Mouse (Mus musculus): ENCODE measurements around the gene Rnls.

Gene Rnls

DNA sequence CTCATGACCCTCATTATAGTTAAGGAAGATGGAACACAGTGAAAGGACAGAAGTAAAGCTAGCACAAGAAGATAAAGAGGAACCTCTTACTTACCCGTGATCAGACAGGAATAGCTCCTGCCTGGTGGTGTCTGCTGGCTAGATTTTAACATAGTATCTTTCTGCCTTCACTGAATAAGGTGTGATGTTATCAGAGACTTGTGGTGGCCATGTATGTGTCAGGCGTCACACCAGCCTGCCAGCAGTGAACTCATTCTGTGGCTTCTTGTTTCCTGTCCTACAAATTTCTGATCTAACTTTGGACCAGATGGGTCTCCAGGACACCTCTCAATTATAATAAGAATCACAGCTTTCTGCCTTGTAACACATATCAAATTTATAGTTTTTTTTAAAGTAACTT lies 129.7 kb downstream of the Rnls start:
- no peak for DNase-seq (ENCODE audit: low spot score in 2 of 2)

DNA sequence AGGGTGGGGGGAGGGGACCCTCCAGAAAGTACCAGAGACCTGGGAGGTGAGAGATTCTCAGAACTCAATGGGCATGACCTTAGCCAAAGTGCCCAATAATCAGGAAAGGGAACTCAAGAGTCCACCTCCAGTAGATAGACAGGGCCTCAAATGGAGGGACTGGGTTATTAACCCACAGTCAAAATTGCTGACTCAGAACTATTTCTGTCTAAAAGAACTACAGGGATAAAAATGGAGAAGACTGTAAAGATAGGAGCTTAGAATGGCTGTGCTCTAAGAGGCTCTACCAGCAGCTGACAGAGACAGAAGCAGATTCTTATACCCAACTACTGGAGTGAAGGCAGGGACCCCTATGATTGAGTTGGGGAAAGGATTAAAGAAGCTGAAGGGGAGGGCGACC lies 132.9 kb downstream of the Rnls start:
- no peak for DNase-seq (ENCODE audit: low spot score in 2 of 2)

DNA sequence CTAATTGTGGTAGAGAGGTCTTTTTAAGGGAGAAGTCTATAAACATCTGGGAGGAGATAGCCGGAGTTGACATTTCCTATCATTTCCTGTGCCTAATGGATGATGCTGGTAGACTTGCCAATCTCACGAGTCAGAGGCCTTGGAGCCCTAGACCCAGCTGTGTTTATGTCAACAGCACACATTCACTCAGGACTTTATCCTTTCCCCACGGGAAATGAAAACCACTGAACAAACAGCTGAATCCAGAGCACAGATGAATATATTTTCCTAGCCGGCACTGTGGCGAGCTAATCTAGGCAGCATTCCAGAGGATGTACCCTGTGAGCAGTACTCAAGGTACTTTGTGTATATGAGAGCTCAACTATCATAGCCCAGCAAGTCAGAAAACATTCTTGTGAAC lies 138.2 kb downstream of the Rnls start:
- no peak for DNase-seq (ENCODE audit: low spot score in 2 of 2)

DNA sequence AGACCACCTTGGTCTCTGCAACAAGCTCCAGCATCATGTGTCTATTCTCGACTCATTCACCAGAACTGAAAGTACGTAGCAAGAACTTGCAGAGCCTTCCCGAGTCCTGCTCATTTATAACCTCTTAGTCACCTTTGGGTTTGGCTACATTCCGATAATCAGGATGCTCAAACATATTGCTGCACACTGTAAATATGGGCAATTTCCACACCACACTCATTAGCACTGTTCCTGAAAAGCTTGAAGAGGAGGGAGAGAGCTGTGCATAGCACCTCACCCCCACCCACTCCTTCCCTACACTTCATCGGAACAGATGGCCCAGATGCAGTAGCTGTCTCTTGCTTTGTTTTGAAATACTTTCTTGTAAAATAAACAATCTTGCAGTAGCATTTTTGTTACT lies 139.9 kb downstream of the Rnls start:
- DNase-seq (ENCODE audit: low spot score in 2 of 2): no peak

DNA sequence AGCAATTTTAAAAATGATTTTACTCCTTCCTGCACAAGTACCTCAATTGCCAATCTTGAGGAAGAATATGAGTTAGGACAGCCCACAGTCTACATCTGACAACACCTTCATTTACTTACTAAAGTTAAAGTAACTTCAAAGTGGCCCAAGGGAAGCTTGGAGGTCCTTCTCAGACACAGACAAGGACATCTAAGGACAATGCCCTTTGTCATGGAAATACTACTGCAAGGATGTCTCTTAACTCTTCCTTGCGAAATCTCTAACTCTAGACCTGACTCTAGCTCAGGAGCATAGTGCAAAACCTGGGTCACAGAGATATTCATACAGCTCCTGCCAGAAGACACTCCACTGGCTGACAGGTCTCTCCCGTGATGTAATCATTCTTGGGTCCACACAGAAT lies 147.9 kb downstream of the Rnls start:
- no peak for DNase-seq (ENCODE audit: low spot score in 2 of 2)

DNA sequence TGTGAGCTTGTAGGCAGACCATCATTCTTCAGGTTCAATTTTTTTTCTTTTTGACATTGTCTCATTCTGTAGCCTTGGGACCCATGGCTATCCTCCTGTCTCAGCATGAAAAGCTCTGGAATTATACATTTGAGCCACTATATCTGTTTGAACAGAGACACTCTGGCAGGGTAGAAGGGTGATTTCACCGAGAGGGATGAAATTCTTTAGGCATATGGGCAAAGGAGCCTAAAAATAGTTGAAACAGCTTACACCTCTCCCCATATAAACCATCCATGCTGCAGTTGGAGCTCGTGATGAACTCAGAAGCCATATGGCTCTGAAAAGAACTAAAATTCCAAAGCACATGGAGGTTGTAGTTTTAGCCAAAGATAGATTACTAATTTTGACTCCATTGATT lies 151.7 kb downstream of the Rnls start:
- no peak for DNase-seq (ENCODE audit: low spot score in 2 of 2)

DNA sequence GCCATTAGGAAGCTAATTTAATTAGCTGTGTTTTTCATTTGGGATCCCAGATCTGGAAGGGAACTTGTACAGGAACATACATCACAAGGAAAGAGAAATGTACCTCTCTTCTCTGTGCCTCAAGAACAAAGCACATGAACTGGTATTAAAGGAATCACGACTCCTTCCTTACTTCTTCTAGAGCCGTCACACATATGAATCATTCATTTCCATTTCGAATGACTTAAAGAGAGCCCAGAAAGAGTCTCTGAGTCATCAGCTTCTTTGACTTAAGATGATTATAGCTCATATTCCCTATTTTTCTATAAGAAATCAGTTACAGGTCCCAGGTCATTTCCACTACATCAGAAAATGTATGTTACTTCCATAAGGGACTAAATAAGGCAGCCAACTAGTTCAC lies 159.2 kb downstream of the Rnls start:
- no peak for DNase-seq (ENCODE audit: low spot score in 2 of 2)

DNA sequence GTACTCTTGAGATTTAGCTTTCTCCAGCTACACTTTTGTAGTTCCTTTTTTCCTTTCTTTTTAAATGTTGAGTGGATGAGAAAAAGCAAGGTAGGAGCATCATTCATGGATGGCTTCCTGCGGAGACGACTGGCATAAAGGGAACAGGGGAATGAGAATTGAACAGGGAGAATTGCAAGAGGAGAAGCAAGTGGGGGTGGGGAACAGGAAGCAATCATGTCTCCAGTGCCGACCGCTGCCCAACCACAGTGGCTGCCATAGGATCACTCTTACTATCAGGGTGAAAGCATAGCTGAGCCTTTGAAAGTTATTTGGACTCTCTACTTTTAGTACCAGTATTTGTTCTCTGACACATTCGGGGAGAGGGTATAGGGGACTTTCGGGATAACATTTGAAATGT lies 160.8 kb downstream of the Rnls start:
- DNase-seq (ENCODE audit: low spot score in 2 of 2): no peak

DNA sequence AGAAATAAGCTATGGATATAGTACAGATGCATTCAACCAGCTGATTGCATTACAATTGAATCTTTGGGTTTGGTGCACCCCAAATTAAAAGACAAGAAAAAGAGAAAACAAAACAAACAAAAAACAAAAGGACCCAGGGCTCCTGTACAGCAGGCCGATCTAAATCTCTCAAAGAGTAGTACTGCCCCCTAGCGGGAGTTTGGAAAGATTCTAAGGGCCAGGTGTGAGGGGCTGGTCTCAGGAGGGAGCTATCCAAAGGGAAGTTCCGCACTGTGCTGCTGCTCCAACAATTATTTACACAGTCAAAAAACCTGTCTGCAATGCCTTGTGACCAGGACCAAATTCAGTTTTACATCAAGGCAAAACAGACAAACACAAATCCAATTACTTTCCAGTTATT lies 165.1 kb downstream of the Rnls start:
- peak; percentile 16 to 41 for DNase-seq (ENCODE audit: low spot score in 2 of 2)

DNA sequence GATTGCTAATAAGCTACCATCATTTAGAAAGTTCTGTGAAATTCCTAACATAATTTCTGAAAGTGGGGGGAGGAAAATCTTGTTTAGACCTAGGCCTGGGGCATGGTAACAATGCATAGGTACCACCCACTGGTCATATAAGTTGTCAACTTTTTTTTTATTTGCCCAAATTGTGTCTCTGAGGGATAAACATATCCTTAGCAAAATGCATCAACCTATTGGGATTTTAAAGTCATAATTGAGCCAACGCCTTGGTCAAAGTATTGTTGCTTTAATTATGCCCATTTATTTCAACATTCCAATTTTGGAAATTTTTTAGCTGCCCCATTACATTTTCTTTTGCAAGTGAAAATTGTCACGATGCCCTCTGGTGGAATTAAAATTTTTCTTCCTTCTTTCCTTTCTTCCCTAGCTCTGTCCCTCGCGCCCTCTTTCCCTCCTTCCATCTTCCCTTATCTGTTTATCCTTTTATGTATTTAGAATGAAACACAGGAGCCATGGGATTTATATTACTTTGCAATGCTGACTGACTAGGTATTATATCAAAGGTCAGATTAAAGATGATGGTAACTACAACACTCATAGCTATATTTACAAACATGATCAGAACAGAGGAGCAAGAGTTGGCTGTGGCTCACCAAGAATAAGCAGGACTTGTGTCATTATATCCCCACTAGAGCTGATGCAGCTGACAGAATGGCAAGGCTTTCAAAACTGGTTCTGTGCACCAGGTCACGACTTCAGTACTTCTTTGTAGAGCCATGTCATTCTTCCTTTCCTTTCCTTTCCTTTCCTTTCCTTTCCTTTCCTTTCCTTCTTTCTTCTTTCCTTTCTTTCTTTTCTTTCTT lies 166.0 kb downstream of the Rnls start:
- no peak for DNase-seq (ENCODE audit: low spot score in 2 of 2)

DNA sequence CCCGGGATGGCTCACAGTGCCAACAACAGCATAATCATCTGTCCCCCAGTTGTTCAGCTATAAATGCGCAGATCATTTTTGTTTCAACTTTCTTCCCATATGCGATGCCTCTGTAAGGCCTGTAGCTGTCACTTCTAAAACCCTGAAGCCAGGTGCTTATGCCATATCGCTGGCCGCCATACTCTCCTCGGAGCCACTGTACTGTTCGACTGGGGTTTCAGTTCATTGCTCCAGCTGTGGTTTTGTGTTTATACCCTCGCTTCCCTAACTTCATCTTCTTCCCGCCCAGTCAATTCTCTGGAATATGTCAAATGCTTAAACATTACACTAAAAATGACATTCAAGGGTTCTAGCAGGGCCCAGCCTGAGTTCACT lies 167.1 kb downstream of the Rnls start:
- no peak for DNase-seq (ENCODE audit: low spot score in 2 of 2)

DNA sequence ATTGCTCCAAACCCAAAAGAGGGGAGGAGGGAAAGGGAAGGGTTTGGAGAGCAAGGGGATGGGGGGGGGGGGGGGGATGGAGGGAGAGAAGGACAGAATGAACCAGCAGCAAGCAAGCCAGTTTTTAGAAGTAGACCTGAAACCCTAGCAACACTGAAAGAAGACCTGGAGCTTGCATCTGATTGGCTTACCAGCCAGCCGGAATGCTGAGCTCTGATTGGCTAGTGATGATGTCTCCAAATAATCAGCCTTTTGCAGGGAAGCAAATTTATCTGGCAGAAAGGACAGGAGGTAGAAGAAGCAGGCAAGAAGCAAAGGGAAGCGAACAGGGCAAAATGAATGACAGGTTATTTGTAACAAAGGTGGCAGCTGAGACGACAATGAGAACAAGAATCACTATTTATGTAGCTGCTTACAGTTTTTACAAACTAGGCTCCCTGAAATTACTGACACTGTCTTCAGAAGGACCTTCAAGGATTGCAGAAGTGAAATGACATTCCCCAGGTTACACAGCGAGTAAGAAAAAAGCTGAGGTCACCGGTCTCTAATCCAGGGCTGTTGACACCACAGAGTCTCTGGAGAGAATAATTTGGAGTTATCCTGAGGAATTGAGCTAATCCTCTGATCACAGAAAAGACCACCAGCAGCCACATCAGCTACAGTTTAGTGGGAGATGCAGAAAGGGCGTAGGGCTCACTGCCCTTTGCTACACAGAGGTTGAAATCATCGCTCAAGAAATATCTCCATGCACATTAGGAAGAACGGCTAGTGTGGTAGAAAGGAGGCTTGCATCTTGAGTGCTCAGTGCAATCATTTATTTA lies 167.7 kb downstream of the Rnls start:
- DNase-seq (ENCODE audit: low spot score in 2 of 2): peak in 1 of 2 experiments; percentile 10

DNA sequence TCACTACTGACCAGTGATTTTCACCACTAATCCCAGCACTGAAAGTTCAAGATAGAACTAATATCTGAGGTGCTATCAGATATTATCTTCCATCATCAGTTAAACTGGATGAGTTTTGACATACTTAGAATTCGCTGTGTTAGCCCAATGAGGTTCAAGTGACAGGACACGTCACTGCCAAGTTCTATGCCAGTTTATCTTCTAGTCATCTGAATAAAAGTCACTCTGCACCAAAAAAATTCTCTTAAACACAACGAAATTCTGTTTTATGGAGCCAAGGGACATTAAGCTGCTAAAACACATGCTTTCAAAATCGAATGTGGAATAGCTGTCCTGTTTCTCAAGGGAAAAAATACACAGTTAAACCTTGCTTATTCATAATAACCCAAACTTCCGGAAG lies 168.3 kb downstream of the Rnls start:
- no peak for DNase-seq (ENCODE audit: low spot score in 2 of 2)

DNA sequence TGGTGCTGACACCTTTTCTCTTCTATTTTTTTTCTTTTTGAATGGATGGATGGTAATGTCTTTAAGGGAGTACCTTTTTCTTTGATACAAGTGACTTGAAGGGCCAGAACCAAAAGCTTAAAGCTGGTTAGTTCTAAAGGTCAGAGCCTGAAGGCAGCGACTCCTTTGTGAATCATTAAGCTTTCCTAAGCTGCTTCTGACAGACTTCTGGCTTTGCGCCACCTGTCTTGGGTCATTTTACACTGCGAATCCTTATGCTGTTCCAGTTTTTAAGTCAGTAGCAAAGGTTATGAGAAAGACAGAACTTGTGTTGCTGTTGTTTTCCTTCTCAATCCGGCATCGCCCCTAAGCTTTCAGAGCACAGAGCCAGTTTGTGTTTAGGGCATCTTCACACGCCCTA lies 168.8 kb downstream of the Rnls start:
- DNase-seq (ENCODE audit: low spot score in 2 of 2): no peak

DNA sequence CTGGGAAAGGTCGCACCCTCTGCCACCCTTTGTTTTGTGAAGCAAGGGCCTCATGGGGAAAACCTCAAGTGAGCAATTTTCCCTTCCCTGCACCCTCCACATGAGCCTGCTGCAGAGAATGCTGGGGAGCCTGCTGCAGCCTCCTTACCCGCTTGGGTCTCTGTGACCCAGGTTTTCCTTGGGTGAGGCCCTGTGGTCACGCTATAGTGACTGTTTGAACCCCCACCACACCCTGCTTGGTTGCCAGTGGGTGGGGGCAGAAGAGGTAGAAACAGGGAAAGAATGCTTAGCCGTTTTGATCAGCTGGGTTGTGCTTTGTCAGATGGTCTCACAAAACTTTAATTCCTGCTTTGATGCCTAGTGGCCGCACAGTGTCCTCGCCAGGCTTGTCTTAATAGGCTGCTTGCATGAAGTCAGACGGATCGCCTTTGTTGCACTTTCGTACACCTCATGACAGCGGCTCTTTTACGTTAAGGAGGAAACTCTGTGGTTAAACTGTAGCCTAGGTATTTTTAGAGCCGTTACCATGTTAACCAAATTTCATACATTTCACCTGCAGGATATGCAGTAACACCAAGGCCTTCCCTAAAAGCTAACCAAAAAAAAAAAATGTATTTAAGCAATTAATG lies 169.4 kb downstream of the Rnls start:
- no peak for DNase-seq (ENCODE audit: low spot score in 2 of 2)

DNA sequence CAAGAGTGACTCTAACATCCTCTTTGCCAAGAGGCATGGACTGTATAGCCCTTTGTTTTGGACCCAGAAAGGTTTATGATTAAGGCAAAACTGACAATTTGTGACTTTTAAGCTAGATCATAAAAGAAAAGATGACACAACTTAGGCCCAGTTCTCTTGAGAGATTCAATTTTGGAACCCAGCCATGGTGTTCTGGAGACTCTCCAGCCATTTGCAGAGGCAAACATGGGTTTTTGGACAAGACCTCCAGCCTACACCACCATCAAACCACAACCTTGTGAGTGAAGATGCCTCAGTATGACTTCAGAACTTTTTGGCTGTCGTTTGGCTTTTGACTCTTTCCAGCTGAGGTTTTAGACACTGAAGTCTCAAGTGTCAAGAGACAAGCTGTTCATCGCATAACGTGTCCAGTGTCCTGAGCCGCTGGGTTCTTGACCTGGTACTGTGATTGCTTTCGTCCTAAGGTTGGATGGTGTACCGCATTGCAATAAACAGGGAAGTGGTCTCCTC lies 174.2 kb downstream of the Rnls start:
- DNase-seq (ENCODE audit: low spot score in 2 of 2): no peak

DNA sequence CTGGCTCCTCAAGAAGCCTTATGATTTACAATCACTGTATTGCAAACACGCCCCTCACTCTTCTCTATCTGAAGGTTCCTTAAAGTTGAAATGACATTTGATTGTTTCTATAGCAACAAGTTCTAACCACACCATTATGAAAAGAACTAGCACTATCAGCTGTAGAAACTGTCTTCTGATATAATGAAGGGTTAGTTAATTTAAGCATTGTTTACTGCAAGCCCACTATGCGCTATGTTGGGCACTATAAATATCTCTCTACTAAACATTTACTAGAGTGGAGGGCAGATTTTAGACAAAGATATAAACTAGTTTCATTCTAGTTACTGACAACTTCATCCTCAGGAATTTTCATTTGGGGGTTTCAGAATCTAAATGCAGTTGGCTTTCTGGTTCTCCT lies 182.4 kb downstream of the Rnls start:
- no peak for DNase-seq (ENCODE audit: low spot score in 2 of 2)

DNA sequence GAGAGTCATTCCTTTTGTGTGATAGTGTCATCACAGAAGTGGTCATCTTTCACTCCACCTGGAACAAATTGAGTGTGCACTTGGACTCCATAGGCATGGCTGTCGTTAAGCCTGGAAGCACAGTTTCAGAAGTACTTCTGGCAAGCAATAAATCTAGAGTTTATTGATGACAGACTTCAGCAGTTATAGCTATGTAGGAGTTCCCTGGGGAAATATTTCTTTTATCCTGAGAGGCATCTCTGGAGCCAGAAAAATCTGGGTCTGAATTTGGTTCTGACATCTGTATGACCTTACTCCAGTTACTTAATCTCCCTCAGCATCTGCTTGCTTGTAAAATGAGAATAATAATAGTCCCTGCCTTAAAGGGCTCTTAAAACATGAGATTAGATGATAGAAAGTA lies 184.1 kb downstream of the Rnls start:
- no peak for DNase-seq (ENCODE audit: low spot score in 2 of 2)

DNA sequence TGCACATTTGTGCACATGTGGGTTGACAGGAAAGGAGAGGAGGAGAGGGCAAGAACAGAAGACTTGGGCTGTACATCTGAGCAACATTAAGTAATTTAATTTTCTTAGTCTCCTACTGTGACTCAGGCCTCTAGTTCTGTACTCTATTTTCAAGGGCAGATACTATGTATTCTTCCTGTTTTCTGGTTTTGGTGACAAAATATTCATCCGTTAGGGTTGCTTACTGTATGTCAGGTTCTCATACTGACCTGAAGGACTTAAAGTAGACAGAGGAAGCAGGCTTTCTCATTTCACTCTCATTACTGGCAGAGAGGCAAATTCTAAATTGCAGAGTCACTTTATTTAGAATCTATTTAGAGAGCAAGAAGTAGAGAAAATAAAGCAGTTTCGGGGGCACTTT lies 186.7 kb downstream of the Rnls start:
- no peak for DNase-seq (ENCODE audit: low spot score in 2 of 2)

DNA sequence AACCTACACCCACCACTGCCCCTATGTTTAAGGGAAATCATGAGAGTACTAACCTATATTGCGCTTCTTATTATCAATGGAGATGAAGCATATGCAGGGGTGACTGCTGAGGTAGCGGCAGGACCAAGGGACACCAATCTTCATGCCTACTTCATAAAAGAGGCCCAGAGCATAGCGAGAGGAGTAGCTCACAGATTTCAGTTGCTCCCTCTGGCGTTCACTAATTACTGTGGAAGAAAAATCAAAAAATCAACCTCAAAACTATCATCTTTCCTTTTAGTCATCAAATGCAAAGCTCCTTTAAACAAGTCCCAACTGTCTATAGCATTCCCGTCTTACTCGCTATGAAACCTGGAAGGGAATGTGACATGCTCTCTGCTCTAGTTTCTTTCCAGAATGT lies 189.7 kb downstream of the Rnls start:
- no peak for DNase-seq (ENCODE audit: low spot score in 2 of 2)

DNA sequence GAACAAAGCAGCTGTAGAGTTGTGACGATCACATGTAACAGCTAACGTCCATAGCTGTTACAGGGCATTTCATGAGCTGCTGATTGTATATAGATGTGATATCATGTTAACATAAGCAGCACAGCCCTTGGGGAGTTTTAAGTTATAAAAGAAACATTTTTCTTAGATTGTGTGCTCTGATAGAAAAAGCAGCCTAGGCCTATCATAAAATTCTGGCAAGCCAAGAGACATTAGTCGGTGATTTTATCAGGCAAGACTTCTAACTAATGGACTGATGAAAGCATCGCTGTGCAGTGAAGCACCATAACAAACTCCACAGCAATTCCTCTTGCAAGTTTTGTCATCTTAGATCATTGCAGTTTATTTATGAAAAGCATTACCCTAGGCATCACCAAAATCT lies 190.9 kb downstream of the Rnls start:
- no peak for DNase-seq (ENCODE audit: low spot score in 2 of 2)

DNA sequence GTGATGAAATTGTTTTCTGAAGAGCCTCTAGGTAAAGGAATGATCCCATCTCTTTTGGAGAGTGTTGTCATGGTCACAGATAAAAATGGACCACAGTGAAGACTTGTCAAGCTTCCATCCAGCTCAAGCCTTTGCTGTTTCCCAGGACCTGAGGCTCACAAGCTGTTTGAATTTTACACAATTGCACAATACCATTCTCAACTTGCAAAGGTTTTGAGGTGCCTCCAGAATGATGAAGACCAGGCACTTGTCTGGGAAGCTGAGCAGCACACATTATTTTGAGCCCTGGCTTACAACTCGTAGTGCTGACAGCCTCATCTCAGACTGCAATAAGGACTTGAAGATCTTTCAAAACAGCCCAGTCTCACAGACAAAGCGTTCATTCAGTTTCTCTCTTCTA lies 200.0 kb downstream of the Rnls start:
- no peak for DNase-seq (ENCODE audit: low spot score in 2 of 2)

DNA sequence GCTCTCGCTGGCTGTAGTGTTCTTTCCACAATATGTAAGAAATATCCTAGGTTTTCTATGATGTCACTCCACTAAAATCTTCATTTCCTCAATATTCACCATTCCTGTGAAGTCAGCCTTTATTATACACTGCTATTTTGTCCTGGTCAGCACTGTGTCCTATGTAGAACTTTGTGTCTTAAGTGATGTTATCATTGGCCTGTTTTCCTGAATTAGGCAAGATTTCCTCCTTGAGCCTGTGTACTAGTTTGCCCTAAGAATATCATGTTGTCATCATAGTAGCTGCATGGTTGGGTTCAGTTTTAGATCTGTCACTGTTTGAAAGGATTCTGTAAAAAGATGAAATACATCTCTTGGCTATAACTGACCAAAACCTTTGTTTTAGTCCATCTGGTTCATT lies 203.3 kb downstream of the Rnls start:
- DNase-seq (ENCODE audit: low spot score in 2 of 2): no peak

Measured in urinary bladder, adult 18-20 months (tissue).